Mouse (Mus musculus) olfactory bulb, adult 2 months (tissue): Measurements from ENCODE around the gene Pigyl. TPM values are rescaled to one million over a fixed set of nuclear protein-coding genes. Genes with fewer than 3 reads are reported as not detected.
A peak's percentile ranks its signal among the peaks of the same experiment; 100 is the strongest.

ENCODE experiments used
- H3K27ac ChIP-seq: fragments of 200-500 bp; 2 replicates; pipeline ENCODE4 v1.5.1; 2012; ENCODE audit warnings: low read depth, low read length; ENCODE audit not compliant: insufficient read depth
- H3K4me1 ChIP-seq: fragments of 200-500 bp; 2 replicates; pipeline ENCODE4 v1.6.1; 2012; ENCODE audit warnings: low read length; ENCODE audit not compliant: control insufficient read depth, insufficient read depth
- H3K4me3 ChIP-seq: fragments of 200-500 bp; 2 replicates; pipeline ENCODE4 v1.5.1; 2012; ENCODE audit warnings: mild to moderate bottlenecking, low read depth, low read length, moderate library complexity; ENCODE audit not compliant: insufficient read depth
- CTCF ChIP-seq: fragments of 200-500 bp; IDR thresholded peaks from 2 replicates; pipeline ENCODE4 v1.5.1; 2012; ENCODE audit warnings: low read depth, mild to moderate bottlenecking, low read length, moderate library complexity; ENCODE audit not compliant: insufficient read depth
- POLR2A ChIP-seq: fragments of 200-500 bp; IDR thresholded peaks from 2 replicates; pipeline ENCODE4 v1.6.1; 2012; ENCODE audit warnings: mild to moderate bottlenecking, low read depth, low read length, moderate library complexity; ENCODE audit not compliant: insufficient read depth
- WGBS: fragments of 180-500 bp; shearing (Covaris S2); methylation state at CpG from one replicate; pipeline ENCODE4 v1.1.7; 2018; 5-methylcytosine and 5-hydroxymethylcytosine counted together
- polyA plus RNA-seq: library from polyadenylated mRNA; stranded (reverse); fragments of >200 nt; gene quantifications from 2 replicates; pipeline ENCODE4 v1.2.4, GENCODE M21; 2012; ENCODE audit warnings: low replicate concordance; ENCODE audit not compliant: missing spikeins, insufficient read depth, insufficient read length

Gene Pigyl
- not detected in 2 replicates for polyA plus RNA-seq

GRCm38 (mm10) chr9:22156497-22157245 is at the start of gene Pigyl:
Gene Pigyl (plus strand): TSS chr9:22156846.
- TF ChIP-seq CTCF (0 out of 2 replicates have a peak, but pooled peaks have one; percentile 21), POLR2A (peak; percentile 99)
- peaks cover 11% of the 10 kb centered on the region for H3K4me1 ChIP-seq
- WGBS: under 1% methylated on average over 65 of the region's 65 CpGs
- H3K27ac ChIP-seq: peak within 1 kb of the TSS; percentile 89
- H3K4me3 ChIP-seq: peak within 1 kb of the TSS; percentile 94

GRCm38 (mm10) chr9:22108194-22108593 is 48.5 kb upstream of the Pigyl start:
- no peaks in the 10 kb centered on the region for H3K4me1 ChIP-seq
- 91% methylated on average over 9 of the region's 9 CpGs for WGBS
- H3K4me3 ChIP-seq: no peak overlapping the region
- H3K27ac ChIP-seq: no peak overlapping the region
- no peak for TF ChIP-seq POLR2A
- no peak for TF ChIP-seq CTCF

GRCm38 (mm10) chr9:22115635-22116034 is 41.0 kb upstream of the Pigyl start:
- H3K4me3 ChIP-seq: no peak overlapping the region
- TF ChIP-seq POLR2A (no peak), CTCF (no peak)
- peaks cover 9% of the 10 kb centered on the region for H3K4me1 ChIP-seq
- no peak overlapping the region for H3K27ac ChIP-seq
- 88% methylated on average over 4 of the region's 4 CpGs for WGBS

GRCm38 (mm10) chr9:22116086-22116485 is 40.6 kb upstream of the Pigyl start:
- 9% methylated on average over 15 of the region's 15 CpGs for WGBS
- TF ChIP-seq POLR2A: no peak
- TF ChIP-seq CTCF: no peak
- Histone ChIP-seq H3K4me3 (peak overlapping the region; percentile 75), H3K4me1 (peaks cover 9% of the 10 kb centered on the region), H3K27ac (no peak overlapping the region)

- Histone ChIP-seq H3K4me3 (peak within 1 kb of the TSS; percentile 75), H3K4me1 (peaks cover 9% of the 10 kb centered on the region), H3K27ac (0 out of 2 replicates have a peak within 1 kb of the TSS, but pooled peaks have one; percentile 11)
- TF ChIP-seq CTCF (no peak), POLR2A (peak; percentile 63; the same call in 1 of the 2 replicates)
- under 1% methylated on average over 52 of the region's 52 CpGs for WGBS
These were observed 39.8 kb upstream of the Pigyl start, which contains the start of gene Elof1 for GRCm38 (mm10) chr9:22116740-22117426. Gene Elof1 (minus strand): TSS chr9:22117172.

- TF ChIP-seq CTCF: no peak
- TF ChIP-seq POLR2A: no peak
- H3K4me3 ChIP-seq: no peak overlapping the region
- H3K27ac ChIP-seq: no peak overlapping the region
- H3K4me1 ChIP-seq: peaks cover 9% of the 10 kb centered on the region
- 35% methylated on average over 10 of the region's 10 CpGs for WGBS
These were observed 38.7 kb upstream of the Pigyl start for GRCm38 (mm10) chr9:22117754-22118456.

GRCm38 (mm10) chr9:22119543-22119942 is 37.1 kb upstream of the Pigyl start:
- 68% methylated on average over 4 of the region's 4 CpGs for WGBS
- Histone ChIP-seq H3K27ac (no peak overlapping the region), H3K4me3 (no peak overlapping the region), H3K4me1 (peaks cover 9% of the 10 kb centered on the region)
- no peak for TF ChIP-seq POLR2A
- no peak for TF ChIP-seq CTCF

- no peak for TF ChIP-seq CTCF
- TF ChIP-seq POLR2A: no peak
These were observed 35.1 kb upstream of the Pigyl start for GRCm38 (mm10) chr9:22121545-22121944.

More at GRCm38 (mm10) chr9:22121545-22121944, 35.1 kb upstream of the Pigyl start:
- H3K27ac ChIP-seq: no peak overlapping the region
- no peak overlapping the region for H3K4me3 ChIP-seq
- H3K4me1 ChIP-seq: peaks cover 3% of the 10 kb centered on the region; the same call in 1 of the 2 replicates
